Mouse (Mus musculus): ENCODE data around the gene Nr6a1.
A peak's percentile ranks its signal among the peaks of the same experiment; 100 is the strongest.

The Nr6a1 gene

DNA sequence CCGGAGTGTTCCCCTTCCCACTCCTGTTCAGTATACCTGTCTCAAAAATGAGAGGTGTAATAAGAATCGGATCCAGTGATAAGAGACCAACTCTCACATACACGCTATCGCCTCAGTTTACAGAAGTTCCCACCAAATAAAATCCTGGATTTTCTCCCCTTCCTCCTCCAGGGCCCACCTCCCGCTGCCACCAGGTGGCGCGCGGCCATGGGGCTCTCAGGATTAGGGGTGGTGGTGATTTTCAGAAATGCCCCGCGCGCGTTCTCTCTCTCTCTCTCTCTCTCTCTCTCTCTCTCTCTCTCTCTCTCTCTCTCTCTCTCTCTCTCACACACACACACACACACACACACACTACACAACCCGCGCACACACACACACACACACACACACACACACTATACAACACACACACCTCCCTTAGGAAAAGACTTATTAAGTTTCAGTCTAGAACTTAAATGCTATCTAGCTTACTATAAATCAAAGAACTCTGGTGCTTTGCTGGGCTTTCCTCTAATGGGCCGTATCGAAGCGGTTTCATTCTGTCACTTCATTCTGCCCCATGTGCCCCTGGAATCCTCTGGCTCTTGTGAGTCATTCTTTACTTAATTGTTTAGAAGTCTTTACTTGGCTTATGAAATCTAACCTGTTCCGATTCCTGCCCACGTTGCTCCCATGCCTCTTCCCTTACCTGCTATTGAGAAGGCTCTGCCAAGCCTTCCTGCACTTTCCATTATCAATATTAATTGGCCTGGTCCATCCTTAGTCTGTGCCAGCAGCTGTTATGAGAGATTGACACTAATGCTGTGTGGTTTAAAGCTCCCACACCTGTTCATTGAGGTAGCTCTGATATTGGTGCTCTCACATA lies at the start of gene Nr6a1:
TSS of gene Nr6a1 (minus strand) at position 574 of the 865 bp plus-strand sequence.
- DNase-seq = peak; percentile 57 to 63

DNA sequence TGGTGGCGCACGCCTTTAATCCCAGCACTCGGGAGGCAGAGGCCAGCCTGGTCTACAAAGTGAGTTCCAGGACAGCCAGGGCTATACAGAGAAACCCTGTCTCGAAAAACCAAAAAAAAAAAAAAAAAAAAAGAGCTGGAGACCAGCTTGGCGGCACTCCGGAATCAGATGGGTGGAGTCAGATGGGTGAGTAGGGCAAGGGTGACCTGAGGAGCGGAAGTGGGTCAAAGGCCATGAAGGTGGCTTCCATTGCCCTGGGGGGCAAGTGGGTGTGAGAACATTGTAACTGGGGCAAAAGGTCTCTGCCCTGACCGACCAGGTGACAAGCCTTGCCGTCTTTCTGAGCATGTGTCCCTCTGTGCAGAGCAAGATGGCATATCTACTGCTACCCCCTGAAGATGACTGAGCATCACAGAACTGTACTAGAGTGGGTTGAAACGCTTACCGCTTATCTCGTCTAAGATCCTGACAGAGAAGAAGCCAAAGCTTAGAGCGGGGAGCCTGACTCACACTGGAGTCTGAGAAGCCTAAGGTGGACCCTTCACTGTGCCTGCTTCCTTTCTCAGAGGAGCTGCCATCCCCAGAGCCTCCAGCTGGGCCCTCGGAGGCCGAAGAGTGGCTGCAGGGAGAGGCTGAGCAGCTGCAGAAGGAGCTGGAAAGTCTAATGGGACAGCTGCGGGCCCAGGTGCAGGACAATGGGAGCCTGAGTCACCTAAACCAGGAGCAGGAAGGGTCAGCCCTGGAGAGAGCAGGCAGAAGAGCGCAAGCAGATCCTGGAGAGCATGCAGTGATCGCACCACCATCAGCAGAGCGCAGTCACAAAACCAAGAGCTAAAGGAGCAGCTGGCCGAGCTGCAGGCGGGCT lies 48.7 kb upstream of the Nr6a1 start:
- no peak for DNase-seq

DNA sequence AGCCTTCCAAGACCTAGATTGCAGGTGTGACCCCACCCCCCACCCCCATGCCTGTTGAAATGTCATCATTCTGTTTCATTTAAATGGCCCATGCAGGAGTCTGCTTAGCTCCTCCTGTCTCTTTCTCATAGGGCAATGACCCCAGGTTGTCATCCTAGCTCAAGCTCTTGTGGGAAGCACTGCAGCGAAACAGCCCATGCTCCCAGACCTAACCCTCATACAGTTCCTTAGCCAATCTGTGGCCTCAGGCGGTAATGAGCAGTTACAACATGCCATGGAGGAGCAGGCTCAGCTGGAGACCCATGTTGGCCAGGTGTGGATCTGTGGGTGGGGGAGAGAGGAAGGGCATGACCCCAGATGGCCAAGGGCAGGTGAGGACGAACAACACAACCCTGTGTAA lies 47.7 kb upstream of the Nr6a1 start:
- no peak for DNase-seq

DNA sequence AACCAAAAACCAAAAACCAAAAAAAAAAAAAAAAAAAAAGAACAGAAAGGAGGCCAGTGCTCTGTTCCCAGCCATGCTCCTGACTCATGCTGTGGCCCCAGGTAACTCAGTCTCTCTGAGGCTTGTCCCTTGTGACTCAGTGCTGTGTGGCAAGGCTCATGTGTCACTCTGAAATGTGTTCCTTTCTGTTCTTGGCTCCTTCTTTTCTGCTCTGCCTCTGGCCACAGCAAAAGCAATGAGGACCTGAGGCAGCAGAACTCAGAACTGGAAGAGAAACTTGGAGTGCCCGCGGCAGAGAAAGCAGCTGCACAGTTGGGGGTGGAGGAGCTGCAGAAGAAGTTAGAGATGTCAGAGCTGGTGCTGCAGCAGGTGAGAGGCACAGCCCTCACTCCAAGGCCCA lies 46.7 kb upstream of the Nr6a1 start:
- DNase-seq = no peak

DNA sequence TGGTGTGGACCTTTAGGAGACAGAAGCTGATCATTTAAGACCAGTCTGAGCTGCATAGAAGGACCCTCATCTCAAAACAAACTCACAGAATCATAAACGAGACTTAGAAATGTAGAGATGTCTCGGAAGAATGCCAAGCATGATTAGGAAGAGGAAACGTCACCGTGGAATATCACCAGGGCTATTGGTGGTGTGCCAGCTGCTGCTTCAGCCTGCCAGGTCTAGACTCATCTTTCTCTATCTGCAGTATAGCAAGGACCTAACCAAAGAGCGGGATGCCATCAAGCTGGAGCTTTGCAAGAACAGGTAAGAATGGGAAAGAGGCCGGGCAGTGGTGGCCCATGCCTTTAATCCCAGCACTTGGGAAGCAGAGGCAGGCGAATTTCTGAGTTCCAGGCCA lies 46.2 kb upstream of the Nr6a1 start:
- DNase-seq = no peak

DNA sequence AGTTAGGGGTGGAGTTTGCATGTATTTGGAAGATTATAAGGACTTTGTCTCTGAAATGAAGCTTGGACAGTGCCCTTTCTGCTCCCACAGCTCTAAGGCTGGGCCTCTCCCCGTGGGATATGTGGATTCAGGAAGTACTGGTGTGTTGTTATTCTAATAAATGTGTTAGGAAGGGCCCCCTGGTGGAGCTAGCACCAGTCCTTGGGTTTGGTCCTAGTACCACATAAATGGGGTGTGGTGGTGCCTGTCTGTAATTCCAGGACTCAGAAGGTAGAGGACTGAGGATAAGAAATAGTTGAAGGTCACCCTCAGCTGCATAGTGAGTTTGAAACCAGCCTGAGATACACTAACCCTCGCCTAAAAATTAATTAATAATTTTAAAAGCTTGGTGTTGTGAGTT lies 45.7 kb upstream of the Nr6a1 start:
- no peak for DNase-seq

DNA sequence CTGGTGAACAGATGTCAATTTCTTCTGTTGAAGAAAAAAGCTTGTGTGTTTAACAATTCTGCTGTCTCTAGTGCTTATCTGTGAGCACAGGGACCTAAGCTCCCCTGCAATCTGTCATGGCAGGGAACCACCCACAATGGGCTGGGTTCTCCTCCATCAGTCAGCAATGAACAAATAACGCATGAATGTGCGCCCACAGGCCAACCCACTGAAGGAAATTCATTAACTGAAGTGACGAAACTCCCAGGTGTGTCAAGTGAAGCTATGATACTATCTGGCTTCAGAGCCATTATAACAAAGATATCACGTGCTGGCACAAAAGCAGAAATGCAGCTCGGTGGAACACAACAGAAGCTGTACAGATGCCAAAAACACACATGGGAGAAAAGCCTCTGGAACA lies 42.6 kb upstream of the Nr6a1 start:
- no peak for DNase-seq

DNA sequence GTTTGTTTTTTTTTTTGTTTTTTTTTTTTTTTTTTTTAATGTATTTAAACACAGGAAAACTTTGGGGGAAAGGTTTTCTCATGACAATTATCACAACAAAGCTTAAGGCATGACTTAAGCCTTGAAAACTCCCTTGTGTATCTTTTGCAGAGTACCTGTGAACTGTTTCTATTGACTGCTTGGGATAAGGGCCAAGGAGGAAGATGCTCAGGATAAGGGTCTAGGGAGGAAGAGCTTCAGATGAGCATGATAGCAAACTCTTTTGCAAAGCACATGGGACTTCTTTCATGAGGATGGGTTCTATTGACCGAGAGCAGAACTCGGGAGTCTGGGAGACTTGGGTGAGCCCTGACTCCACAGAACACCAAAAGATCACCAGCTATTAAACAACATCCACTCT lies 42.2 kb upstream of the Nr6a1 start:
- DNase-seq = no peak

DNA sequence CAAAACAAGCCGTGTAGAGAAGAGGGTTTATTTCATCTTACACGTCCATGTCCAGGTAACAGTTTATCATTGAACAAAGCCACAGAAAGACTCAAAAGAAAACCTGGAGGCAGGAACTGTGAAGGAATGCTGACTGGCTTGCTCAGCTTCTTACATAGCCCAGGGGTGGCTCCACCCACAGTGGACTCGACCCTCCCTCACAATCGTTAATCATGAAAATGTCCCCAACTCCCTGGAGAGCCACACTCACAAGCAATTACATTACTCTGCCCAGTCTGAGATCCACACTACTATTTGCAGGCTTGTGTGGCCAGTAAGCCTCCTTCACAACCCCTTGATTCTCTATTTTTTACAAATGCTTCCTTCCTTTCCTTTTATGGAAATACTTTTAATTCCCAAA lies 36.7 kb upstream of the Nr6a1 start:
- DNase-seq = no peak

DNA sequence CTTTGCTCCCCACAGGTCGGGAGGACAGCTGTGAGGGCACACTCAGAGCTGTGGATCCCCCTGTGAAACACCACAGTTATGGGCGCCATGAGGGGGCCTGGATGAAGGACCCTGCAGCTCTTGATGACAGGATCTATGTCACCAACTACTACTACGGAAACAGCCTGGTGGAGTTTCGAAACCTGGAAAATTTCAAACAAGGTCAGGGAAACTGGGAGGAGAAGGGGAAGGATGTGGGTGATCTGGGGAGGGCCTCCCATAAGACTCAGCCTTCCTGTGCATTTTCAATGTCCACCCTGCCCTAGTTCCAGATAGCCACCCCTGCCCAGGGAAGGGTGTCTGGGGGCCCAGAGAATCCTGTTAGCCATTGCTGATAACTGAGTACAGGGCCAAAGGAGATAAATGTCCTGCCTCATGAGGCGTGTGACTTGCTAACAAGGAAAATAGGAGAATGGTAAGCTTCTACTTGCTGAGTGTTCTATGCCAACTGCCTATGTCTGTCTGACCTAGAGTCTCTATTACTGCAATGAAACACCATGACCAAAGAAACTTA lies 30.3 kb upstream of the Nr6a1 start:
- no peak for DNase-seq

DNA sequence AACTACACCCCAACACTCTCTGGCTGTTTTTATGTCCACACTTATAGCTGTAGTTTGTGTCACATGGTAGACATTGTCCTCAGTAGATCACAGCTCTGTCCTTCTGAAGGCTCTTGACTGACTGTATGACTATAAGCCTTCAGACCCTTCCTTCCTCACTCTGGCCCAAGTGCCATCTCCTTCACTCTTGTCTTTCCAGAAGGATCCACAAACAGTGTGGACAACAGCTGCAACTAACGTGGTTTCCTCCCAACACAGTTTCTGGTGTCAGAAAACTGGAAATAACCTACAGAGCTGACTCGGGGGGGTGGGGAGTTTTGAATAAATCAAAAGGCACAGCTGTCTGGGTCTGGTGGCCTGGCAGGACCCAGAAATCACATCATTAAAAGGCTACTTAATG lies 28.6 kb upstream of the Nr6a1 start:
- DNase-seq = no peak

DNA sequence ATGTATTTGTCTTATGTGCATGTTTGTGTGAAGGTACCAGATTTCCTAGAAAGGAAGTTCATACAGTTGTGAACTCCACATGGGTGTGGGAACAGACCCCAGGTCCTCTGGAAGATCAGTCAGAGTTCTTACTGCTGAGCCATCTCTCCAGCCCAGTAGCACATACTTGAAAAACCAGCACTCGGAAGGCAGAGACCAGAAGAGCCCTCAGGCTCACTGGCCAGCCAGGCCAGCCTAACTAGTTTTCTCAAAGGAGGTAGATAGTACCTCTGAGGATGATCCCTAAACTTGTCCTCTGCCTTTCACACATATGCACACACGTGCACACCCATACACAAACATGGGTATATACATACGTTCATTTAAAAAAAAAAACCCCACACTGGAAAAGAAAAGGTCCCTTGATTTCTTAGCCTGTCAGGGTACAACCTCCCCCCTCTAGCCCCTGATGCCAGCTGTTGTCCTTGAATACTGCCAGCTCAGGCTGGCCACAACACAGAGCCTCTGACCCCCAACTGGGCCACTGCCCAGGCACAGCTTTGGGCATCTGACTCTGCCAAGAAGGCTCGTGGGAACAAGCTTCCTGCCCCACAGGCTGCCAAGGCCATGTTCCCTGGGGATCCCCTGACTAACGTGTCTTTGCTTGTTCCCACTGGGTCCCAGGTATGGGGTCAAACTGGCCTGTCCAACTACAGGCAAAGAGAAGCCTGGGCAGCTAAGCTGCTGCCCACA lies 25.8 kb upstream of the Nr6a1 start:
- no peak for DNase-seq

DNA sequence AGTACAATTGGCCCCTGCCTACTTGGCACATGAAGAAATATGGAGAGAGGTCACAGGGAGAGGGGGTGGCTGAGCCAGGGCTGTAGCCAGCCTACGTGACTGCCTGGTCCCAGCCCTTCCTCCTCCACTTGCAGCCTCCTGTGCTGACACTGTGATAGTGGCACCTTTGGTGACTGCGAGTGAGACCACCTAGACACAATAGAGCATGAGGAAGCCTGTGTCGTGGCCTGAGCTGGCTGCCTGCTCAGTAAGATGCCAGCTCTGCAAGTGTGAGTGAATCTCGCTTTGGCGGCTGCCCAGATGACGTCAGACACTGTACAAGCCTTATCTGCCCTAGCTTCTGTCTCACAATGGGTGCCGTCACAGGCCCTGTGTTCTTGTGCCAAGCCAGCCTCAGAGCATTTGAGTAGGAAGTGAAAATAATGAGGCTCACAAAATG lies 22.8 kb upstream of the Nr6a1 start:
- DNase-seq = no peak

DNA sequence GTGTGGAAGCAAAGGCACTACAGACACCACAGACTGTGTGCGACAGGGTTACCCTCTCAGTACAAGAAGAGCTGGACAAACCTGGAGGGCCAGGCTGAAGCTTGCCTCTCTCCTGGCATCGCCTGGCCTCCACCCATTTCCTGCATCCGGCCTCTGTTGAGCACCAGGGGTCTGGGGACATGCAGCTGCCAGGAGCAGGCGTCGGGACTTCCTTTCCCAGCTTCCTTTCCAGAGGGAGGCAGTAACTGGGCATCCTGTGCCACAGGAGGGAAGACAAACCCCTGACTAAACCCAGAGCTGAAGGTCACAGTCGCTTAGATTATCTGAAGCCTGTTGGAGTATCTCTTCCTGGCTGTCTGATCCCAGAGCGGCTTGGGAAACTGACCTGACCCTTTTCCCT lies 20.1 kb upstream of the Nr6a1 start:
- no peak for DNase-seq

DNA sequence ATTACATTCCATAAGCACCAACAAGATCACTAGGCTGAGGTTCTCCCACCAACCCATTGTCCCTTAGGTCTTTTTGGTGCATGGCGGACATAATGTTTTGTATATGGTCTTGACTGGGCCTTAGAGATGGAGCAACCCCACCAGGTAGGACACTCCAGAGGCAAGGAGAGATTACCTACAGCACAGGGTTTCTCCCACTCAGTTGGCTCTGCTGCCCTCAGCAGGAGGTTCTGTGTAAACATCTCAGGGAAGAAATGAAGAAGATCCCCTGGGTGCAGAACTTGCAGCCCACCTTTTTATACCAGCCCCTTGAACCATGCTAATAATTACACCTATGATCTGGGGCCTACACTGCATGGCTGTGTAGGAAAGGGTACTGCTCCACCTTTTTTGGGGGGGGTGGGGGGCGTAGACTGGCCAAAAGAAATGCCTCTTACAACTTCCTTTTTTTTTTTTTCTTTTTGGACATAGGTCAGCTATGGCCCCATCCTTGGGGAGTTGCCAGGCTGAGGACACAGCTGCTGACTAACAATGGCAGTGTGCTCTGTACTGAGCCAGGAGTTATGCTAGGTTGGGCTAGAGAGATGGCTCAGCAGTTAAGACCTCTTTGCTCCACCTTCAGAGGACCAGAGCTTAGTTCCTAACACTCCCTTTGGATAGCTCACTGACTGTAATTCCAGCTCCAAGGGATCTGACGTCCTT lies 17.1 kb upstream of the Nr6a1 start:
- no peak for DNase-seq

DNA sequence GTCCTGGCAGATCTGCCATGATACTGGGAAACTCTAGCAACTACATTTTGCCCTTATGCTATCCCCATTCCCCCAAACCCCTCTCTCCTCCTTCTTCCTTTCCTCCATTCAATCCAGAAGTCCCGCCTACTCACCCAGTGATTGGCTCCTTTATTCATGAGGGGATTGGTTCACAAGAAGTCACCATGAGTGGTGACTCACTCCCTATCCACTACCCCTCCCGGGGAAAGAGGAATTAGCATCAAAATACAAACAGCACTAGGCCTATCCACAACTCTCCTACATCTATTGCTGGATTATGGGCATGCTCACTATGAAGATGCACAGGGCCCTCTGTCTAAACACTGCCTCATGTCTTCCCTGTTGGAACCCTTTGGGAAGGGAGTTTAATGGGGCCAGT lies 16.5 kb upstream of the Nr6a1 start:
- no peak for DNase-seq

DNA sequence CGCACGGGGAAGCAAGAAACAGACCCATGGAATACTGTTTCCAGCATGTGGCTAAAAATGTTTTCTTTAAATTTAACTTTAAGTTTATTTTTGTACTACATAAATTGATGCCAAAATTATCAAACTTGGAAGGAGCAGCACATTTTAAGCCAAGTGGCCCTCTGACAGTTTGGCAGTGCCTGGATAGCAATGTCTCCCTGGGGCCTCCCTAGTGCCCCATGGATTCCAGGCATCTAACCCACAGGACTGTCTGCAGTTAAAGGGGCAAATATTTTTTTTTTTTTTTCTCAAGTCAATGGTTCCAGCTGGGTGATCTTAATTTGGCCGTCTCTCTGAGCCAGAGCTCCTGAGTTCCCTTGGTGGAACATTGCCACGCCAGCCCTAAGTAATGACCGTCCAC lies 15.7 kb upstream of the Nr6a1 start:
- DNase-seq = no peak

DNA sequence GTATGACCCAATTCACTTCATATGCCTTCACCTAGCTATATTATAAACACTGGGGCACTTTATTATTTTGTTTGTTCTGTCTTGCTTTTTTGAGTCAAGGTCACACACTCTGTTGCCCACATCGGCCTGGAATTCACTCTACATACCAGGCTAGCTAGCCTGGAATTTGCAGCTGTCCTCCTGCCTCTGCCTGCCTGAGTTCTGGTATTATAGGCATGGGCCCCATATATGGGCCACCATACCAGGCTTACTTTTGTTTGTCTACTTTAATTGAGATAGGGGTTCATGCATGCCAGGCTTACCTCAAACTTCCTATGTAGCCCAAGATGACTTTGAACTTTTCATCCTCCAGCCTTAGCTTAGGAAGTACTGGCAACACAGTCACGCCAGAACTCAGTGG lies 14.4 kb upstream of the Nr6a1 start:
- no peak for DNase-seq

DNA sequence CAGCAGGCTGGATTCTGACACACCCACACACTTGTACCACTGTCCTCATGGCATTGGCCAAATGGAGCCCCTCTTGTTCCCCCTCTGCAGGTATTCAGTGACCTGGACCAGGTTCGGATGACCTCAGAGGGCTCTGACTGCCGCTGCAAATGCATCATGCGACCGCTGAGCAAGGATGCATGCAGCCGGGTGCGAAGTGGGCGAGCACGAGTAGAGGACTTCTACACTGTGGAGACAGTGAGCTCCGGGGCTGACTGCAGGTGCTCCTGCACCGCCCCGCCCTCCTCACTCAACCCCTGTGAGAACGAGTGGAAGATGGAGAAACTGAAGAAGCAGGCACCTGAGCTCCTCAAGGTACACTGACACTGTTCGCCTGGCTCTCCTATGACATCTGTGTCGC lies 13.9 kb upstream of the Nr6a1 start:
- no peak for DNase-seq

DNA sequence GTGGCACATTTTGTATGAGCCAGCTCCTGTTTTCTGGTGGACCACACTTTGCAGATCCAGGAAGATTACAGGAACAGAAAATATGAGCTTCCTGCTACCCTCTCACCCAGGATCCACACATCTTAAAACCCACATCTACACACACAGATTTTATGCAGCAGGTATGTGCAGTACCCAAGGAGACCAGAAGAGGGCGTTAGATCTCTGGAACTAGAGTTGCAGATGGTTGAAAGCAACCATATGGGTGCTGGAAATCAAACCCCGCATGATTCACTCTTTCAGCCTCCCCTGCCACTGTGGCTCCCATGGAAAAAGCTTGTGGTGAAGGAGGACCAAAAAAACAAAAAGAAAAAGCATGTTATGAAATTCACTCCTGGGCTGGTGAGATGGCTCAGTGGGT lies 11.6 kb upstream of the Nr6a1 start:
- DNase-seq = no peak

DNA sequence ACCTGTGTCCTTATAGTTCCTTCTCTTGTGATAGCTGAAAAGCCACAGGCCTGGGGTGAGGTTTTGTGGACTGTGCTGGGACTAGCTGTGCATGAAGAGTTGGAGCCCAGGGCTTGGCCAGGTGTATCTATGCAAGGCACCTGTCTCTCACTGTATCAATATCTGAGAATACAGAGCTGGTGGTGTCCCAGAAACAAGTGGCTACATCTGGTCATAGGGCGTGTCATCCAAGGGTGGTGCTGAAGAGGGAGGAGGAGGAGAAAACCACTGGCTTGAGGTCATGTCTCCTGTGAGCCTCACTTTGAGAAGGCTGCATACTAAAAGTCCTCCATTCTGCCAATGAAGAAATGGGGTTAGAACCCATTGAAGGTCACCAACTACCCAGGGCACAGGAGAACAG lies 10.5 kb upstream of the Nr6a1 start:
- DNase-seq = no peak

DNA sequence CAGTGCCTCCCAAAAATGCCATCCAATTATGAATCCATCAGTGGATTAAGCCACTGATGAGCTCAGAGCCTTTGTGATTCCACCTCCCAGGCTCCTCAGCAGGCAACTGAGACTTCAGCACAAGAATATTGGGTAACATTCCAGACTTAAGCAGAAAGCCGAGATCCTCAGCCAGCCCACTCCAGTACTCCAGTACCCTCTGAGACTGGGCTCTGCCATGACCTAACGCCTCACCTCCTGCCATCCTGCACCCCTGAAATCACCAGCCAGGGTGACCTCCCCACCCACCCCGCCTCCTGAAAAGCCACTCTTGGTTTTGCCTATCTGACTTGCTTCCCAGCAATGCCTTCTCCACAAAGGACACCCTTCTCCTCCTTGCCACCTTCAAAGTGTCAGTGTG lies 9.9 kb upstream of the Nr6a1 start:
- DNase-seq = no peak
